Mouse (Mus musculus): ENCODE measurements at regions not wholly inside any gene's neighbourhood (a gene's known extent, or its start where the extent isn't known, plus 50 kb on each side); places are given as distances from the start of the nearest gene placed in this dataset.
A peak's percentile ranks its signal among the peaks of the same experiment; 100 is the strongest.

GRCm38 (mm10) chrX:10984894-10985293 lies 270.1 kb downstream of the Mid1ip1 start:
- Histone ChIP-seq H3K27me3 (ENCODE audit: control insufficient read depth, insufficient read depth, low read depth, low read length) (no peaks in the 10 kb centered on the region), H3K4me1 (replicated peaks; ENCODE audit: control insufficient read depth, insufficient read depth, low read length) (no peaks in the 10 kb centered on the region), H3K4me3 (ENCODE audit: low read length) (no peak overlapping the region), H3K4me2 (ENCODE audit: low read depth, low read length) (no peak overlapping the region), H3K36me3 (ENCODE audit: control insufficient read depth, insufficient read depth, low read length) (no peaks in the 10 kb centered on the region), H3K9ac (ENCODE audit: low read length) (no peak overlapping the region), H3K9me3 (ENCODE audit: control insufficient read depth, low read length) (no peaks in the 10 kb centered on the region), H3K27ac (ENCODE audit: low read length) (no peak overlapping the region)
- no peak for ATAC-seq (ENCODE audit: low read depth)
- WGBS: 88% methylated on average over 7 of the region's 7 CpGs

GRCm38 (mm10) chrX:10991871-10992210 lies 277.0 kb downstream of the Mid1ip1 start:
- no peaks in the 10 kb centered on the region for H3K36me3 ChIP-seq (ENCODE audit: control insufficient read depth, insufficient read depth, low read length)
- H3K9me3 ChIP-seq (ENCODE audit: control insufficient read depth, low read length): no peaks in the 10 kb centered on the region
- no peak for ATAC-seq (ENCODE audit: low read depth)
- H3K4me2 ChIP-seq (ENCODE audit: low read depth, low read length): peak overlapping the region; percentile 45
- WGBS: 34% methylated on average over 6 of the region's 6 CpGs
- peaks cover 12% of the 10 kb centered on the region for H3K4me1 ChIP-seq (replicated peaks; ENCODE audit: control insufficient read depth, insufficient read depth, low read length)
- H3K27me3 ChIP-seq (ENCODE audit: control insufficient read depth, insufficient read depth, low read depth, low read length): no peaks in the 10 kb centered on the region
- H3K4me3 ChIP-seq (ENCODE audit: low read length): no peak overlapping the region
- no peak overlapping the region for H3K9ac ChIP-seq (ENCODE audit: low read length)
- H3K27ac ChIP-seq (ENCODE audit: low read length): no peak overlapping the region; the same call in 1 of the 2 replicates

GRCm38 (mm10) chrX:10992211-10993004 lies 277.6 kb downstream of the Mid1ip1 start:
- WGBS: 21% methylated on average over 19 of the region's 19 CpGs
- peaks cover 12% of the 10 kb centered on the region for H3K4me1 ChIP-seq (replicated peaks; ENCODE audit: control insufficient read depth, insufficient read depth, low read length)
- no peaks in the 10 kb centered on the region for H3K36me3 ChIP-seq (ENCODE audit: control insufficient read depth, insufficient read depth, low read length)
- H3K27ac ChIP-seq (ENCODE audit: low read length): peak overlapping the region; percentile 47
- ATAC-seq (ENCODE audit: low read depth): peak; percentile 63
- no peaks in the 10 kb centered on the region for H3K9me3 ChIP-seq (ENCODE audit: control insufficient read depth, low read length)
- peak overlapping the region; percentile 32 for H3K9ac ChIP-seq (ENCODE audit: low read length)
- H3K27me3 ChIP-seq (ENCODE audit: control insufficient read depth, insufficient read depth, low read depth, low read length): no peaks in the 10 kb centered on the region
- H3K4me3 ChIP-seq (ENCODE audit: low read length): peak overlapping the region; percentile 24; the same call in 1 of the 2 replicates
- H3K4me2 ChIP-seq (ENCODE audit: low read depth, low read length): peak overlapping the region; percentile 45

- H3K27me3 ChIP-seq (ENCODE audit: control insufficient read depth, insufficient read depth, low read depth, low read length): no peaks in the 10 kb centered on the region
- peak overlapping the region; percentile 45 for H3K4me2 ChIP-seq (ENCODE audit: low read depth, low read length)
- peak overlapping the region; percentile 32; the same call in 1 of the 2 replicates for H3K9ac ChIP-seq (ENCODE audit: low read length)
- H3K27ac ChIP-seq (ENCODE audit: low read length): peak overlapping the region; percentile 47
- H3K4me3 ChIP-seq (ENCODE audit: low read length): 0 out of 2 replicates have a peak overlapping the region, but pooled peaks have one; percentile 24
- WGBS: 24% methylated on average over 6 of the region's 6 CpGs
- peak; percentile 83 for ATAC-seq (ENCODE audit: low read depth)
- peaks cover 12% of the 10 kb centered on the region for H3K4me1 ChIP-seq (replicated peaks; ENCODE audit: control insufficient read depth, insufficient read depth, low read length)
- H3K36me3 ChIP-seq (ENCODE audit: control insufficient read depth, insufficient read depth, low read length): no peaks in the 10 kb centered on the region
- no peaks in the 10 kb centered on the region for H3K9me3 ChIP-seq (ENCODE audit: control insufficient read depth, low read length)
These were observed 278.2 kb downstream of the Mid1ip1 start for GRCm38 (mm10) chrX:10993005-10993377.

- Histone ChIP-seq H3K36me3 (ENCODE audit: control insufficient read depth, insufficient read depth, low read length) (no peaks in the 10 kb centered on the region), H3K27ac (ENCODE audit: low read length) (no peak overlapping the region), H3K9me3 (ENCODE audit: control insufficient read depth, low read length) (no peaks in the 10 kb centered on the region), H3K4me2 (ENCODE audit: low read depth, low read length) (no peak overlapping the region), H3K4me1 (replicated peaks; ENCODE audit: control insufficient read depth, insufficient read depth, low read length) (peaks cover 12% of the 10 kb centered on the region), H3K9ac (ENCODE audit: low read length) (no peak overlapping the region), H3K4me3 (ENCODE audit: low read length) (no peak overlapping the region), H3K27me3 (ENCODE audit: control insufficient read depth, insufficient read depth, low read depth, low read length) (no peaks in the 10 kb centered on the region)
- ATAC-seq (ENCODE audit: low read depth): no peak
These were observed 280.1 kb downstream of the Mid1ip1 start for GRCm38 (mm10) chrX:10994910-10995309.

GRCm38 (mm10) chrX:11001180-11001579 lies 286.4 kb downstream of the Mid1ip1 start:
- Histone ChIP-seq H3K9ac (ENCODE audit: low read length) (no peak overlapping the region), H3K4me1 (replicated peaks; ENCODE audit: control insufficient read depth, insufficient read depth, low read length) (no peaks in the 10 kb centered on the region), H3K27ac (ENCODE audit: low read length) (no peak overlapping the region), H3K4me2 (ENCODE audit: low read depth, low read length) (no peak overlapping the region), H3K27me3 (ENCODE audit: control insufficient read depth, insufficient read depth, low read depth, low read length) (no peaks in the 10 kb centered on the region), H3K9me3 (ENCODE audit: control insufficient read depth, low read length) (no peaks in the 10 kb centered on the region), H3K36me3 (ENCODE audit: control insufficient read depth, insufficient read depth, low read length) (no peaks in the 10 kb centered on the region), H3K4me3 (ENCODE audit: low read length) (no peak overlapping the region)
- WGBS: 71% methylated on average over 3 of the region's 3 CpGs
- ATAC-seq (ENCODE audit: low read depth): no peak

GRCm38 (mm10) chrX:11039278-11039677 lies 259.8 kb upstream of the H2al1a start:
- Histone ChIP-seq H3K9ac (ENCODE audit: low read length) (no peak overlapping the region), H3K9me3 (ENCODE audit: control insufficient read depth, low read length) (no peaks in the 10 kb centered on the region), H3K4me1 (replicated peaks; ENCODE audit: control insufficient read depth, insufficient read depth, low read length) (no peaks in the 10 kb centered on the region), H3K4me2 (ENCODE audit: low read depth, low read length) (no peak overlapping the region), H3K27ac (ENCODE audit: low read length) (no peak overlapping the region), H3K27me3 (ENCODE audit: control insufficient read depth, insufficient read depth, low read depth, low read length) (no peaks in the 10 kb centered on the region), H3K4me3 (ENCODE audit: low read length) (no peak overlapping the region), H3K36me3 (ENCODE audit: control insufficient read depth, insufficient read depth, low read length) (no peaks in the 10 kb centered on the region)
- ATAC-seq (ENCODE audit: low read depth): no peak

GRCm38 (mm10) chrX:11046769-11047168 lies 252.3 kb upstream of the H2al1a start:
- Histone ChIP-seq H3K4me1 (replicated peaks; ENCODE audit: control insufficient read depth, insufficient read depth, low read length) (no peaks in the 10 kb centered on the region), H3K9ac (ENCODE audit: low read length) (no peak overlapping the region), H3K27me3 (ENCODE audit: control insufficient read depth, insufficient read depth, low read depth, low read length) (no peaks in the 10 kb centered on the region), H3K4me2 (ENCODE audit: low read depth, low read length) (no peak overlapping the region), H3K36me3 (ENCODE audit: control insufficient read depth, insufficient read depth, low read length) (no peaks in the 10 kb centered on the region), H3K4me3 (ENCODE audit: low read length) (no peak overlapping the region), H3K27ac (ENCODE audit: low read length) (no peak overlapping the region), H3K9me3 (ENCODE audit: control insufficient read depth, low read length) (no peaks in the 10 kb centered on the region)
- WGBS: 90% methylated on average over 3 of the region's 3 CpGs
- no peak for ATAC-seq (ENCODE audit: low read depth)

- no peaks in the 10 kb centered on the region for H3K9me3 ChIP-seq (ENCODE audit: control insufficient read depth, low read length)
- no peak overlapping the region for H3K9ac ChIP-seq (ENCODE audit: low read length)
- H3K4me3 ChIP-seq (ENCODE audit: low read length): no peak overlapping the region
- WGBS: 62% methylated on average over 3 of the region's 3 CpGs
- no peaks in the 10 kb centered on the region for H3K27me3 ChIP-seq (ENCODE audit: control insufficient read depth, insufficient read depth, low read depth, low read length)
- H3K4me1 ChIP-seq (replicated peaks; ENCODE audit: control insufficient read depth, insufficient read depth, low read length): no peaks in the 10 kb centered on the region
- no peak overlapping the region for H3K4me2 ChIP-seq (ENCODE audit: low read depth, low read length)
- no peaks in the 10 kb centered on the region for H3K36me3 ChIP-seq (ENCODE audit: control insufficient read depth, insufficient read depth, low read length)
- no peak for ATAC-seq (ENCODE audit: low read depth)
- H3K27ac ChIP-seq (ENCODE audit: low read length): peak overlapping the region; percentile 68; the same call in 1 of the 2 replicates
These were observed 216.9 kb upstream of the H2al1a start for GRCm38 (mm10) chrX:11082171-11082570.

Measured in lung, embryonic 16.5 days (tissue).